Mouse (Mus musculus) cerebellum, postnatal 25 days (tissue): ENCODE measurements around the gene 2310022B05Rik.
A peak's percentile ranks its signal among the peaks of the same experiment; 100 is the strongest.

ENCODE experiments used
- DNase-seq, 2 experiments: peaks; one replicate each; pipeline ENCODE4 v3.0.0; 2021; ENCODE audit warnings: mixed read lengths in 2 of 2

Gene 2310022B05Rik

GRCm38 (mm10) chr8:124663112-124663873 is at the start of gene 2310022B05Rik:
Gene 2310022B05Rik (minus strand): TSS chr8:124663369.
- DNase-seq, result peak; percentile 80 to 87

GRCm38 (mm10) chr8:124705823-124706222 is 42.7 kb upstream of the 2310022B05Rik start:
- no peak for DNase-seq

- DNase-seq, result no peak
Observed at GRCm38 (mm10) chr8:124704376-124704775, 41.2 kb upstream of the 2310022B05Rik start.

- no peak for DNase-seq
Observed at GRCm38 (mm10) chr8:124703526-124703925, 40.4 kb upstream of the 2310022B05Rik start.

- peak; percentile 62 to 75 for DNase-seq
Observed at GRCm38 (mm10) chr8:124702183-124702582, 39.0 kb upstream of the 2310022B05Rik start.

GRCm38 (mm10) chr8:124701023-124701422 is 37.9 kb upstream of the 2310022B05Rik start:
- DNase-seq, result no peak

- no peak for DNase-seq
Observed at GRCm38 (mm10) chr8:124700271-124700670, 37.1 kb upstream of the 2310022B05Rik start.

GRCm38 (mm10) chr8:124695424-124696100 is 32.4 kb upstream of the 2310022B05Rik start:
- no peak for DNase-seq

GRCm38 (mm10) chr8:124691706-124692105 is 28.5 kb upstream of the 2310022B05Rik start:
- no peak for DNase-seq

GRCm38 (mm10) chr8:124688899-124689298 is 25.7 kb upstream of the 2310022B05Rik start:
- DNase-seq, result no peak

- DNase-seq, result no peak
Observed at GRCm38 (mm10) chr8:124682218-124682617, 19.0 kb upstream of the 2310022B05Rik start.

GRCm38 (mm10) chr8:124681792-124682157 is 18.6 kb upstream of the 2310022B05Rik start:
- no peak for DNase-seq

- no peak for DNase-seq
Observed at GRCm38 (mm10) chr8:124681077-124681791, 18.1 kb upstream of the 2310022B05Rik start.

GRCm38 (mm10) chr8:124678246-124678645 is 15.1 kb upstream of the 2310022B05Rik start:
- DNase-seq, result no peak

- peak; percentile 93 to 94 for DNase-seq
Observed at GRCm38 (mm10) chr8:124677486-124677885, 14.3 kb upstream of the 2310022B05Rik start.

GRCm38 (mm10) chr8:124677078-124677477 is 13.9 kb upstream of the 2310022B05Rik start:
- DNase-seq, result peak in 1 of 2 experiments; percentile 68

GRCm38 (mm10) chr8:124676661-124677060 is 13.5 kb upstream of the 2310022B05Rik start:
- peak; percentile 81 to 85 for DNase-seq

GRCm38 (mm10) chr8:124672345-124672744 is 9.2 kb upstream of the 2310022B05Rik start:
- no peak for DNase-seq

- no peak for DNase-seq
Observed at GRCm38 (mm10) chr8:124668798-124669197, 5.6 kb upstream of the 2310022B05Rik start.

GRCm38 (mm10) chr8:124664414-124664813 is 1.2 kb upstream of the 2310022B05Rik start:
- no peak for DNase-seq

- no peak for DNase-seq
Observed at GRCm38 (mm10) chr8:124663874-124664230, 683 bp upstream of the 2310022B05Rik start.

- DNase-seq, result no peak
Observed at GRCm38 (mm10) chr8:124662446-124663111, 590 bp downstream of the 2310022B05Rik start.

- DNase-seq, result no peak
Observed at GRCm38 (mm10) chr8:124661781-124662180, 1.4 kb downstream of the 2310022B05Rik start.
